Mouse (Mus musculus) hindbrain, embryonic 13.5 days (tissue): Measurements from ENCODE around the gene Fam102b. TPM values are rescaled to one million over a fixed set of nuclear protein-coding genes. Genes with fewer than 3 reads are reported as not detected.

ENCODE experiments used
- ATAC-seq: fragments of 200-750 bp; cut with Nextera tagmentation; 2 replicates; pipeline ENCODE4 v1.8.0; 2017; ENCODE audit warnings: moderate TSS enrichment; ENCODE audit not compliant: low FRiP score
- H3K27ac ChIP-seq: fragments of 300-500 bp; sonication (generic); 2 replicates; pipeline ENCODE4 v1.5.1; 2015; ENCODE audit warnings: inconsistent platforms, mild to moderate bottlenecking, moderate library complexity
- H3K27me3 ChIP-seq: fragments of 300-500 bp; sonication (generic); 2 replicates; pipeline ENCODE4 v1.6.1; 2015; ENCODE audit warnings: mild to moderate bottlenecking, inconsistent platforms
- H3K36me3 ChIP-seq: fragments of 300-500 bp; sonication (generic); 2 replicates; pipeline ENCODE4 v1.6.1; 2015; ENCODE audit warnings: mild to moderate bottlenecking, inconsistent platforms
- H3K4me1 ChIP-seq: fragments of 300-500 bp; sonication (generic); replicated peaks from 2 replicates; pipeline ENCODE4 v1.6.1; 2015; ENCODE audit warnings: inconsistent platforms
- H3K4me2 ChIP-seq: fragments of 300-500 bp; sonication (generic); 2 replicates; pipeline ENCODE4 v1.6.1; 2015; ENCODE audit warnings: inconsistent platforms, mild to moderate bottlenecking, moderate library complexity
- H3K4me3 ChIP-seq: fragments of 300-500 bp; sonication (generic); 2 replicates; pipeline ENCODE4 v1.5.1; 2015; ENCODE audit warnings: mild to moderate bottlenecking, inconsistent platforms
- H3K9ac ChIP-seq: fragments of 300-500 bp; sonication (generic); 2 replicates; pipeline ENCODE4 v1.6.1; 2015; ENCODE audit warnings: mild to moderate bottlenecking, inconsistent platforms
- H3K9me3 ChIP-seq: fragments of 300-500 bp; sonication (generic); 2 replicates; pipeline ENCODE4 v1.6.1; 2016; ENCODE audit warnings: inconsistent platforms
- WGBS: fragments of 180-500 bp; shearing (Covaris S2); methylation state at CpG from one replicate; pipeline ENCODE4 v1.1.7; 2015; 5-methylcytosine and 5-hydroxymethylcytosine counted together
- polyA plus RNA-seq: library from polyadenylated mRNA; unstranded; fragments of >200 nt; fragmentation: Nextera tagmentation; extraction: Ambion mirVana; gene quantifications from 2 replicates; pipeline ENCODE4 v1.2.1, GENCODE M21; 2015

Gene Fam102b
- polyA plus RNA-seq, 1 experiment from 2014 or later = 10.0 TPM

DNA sequence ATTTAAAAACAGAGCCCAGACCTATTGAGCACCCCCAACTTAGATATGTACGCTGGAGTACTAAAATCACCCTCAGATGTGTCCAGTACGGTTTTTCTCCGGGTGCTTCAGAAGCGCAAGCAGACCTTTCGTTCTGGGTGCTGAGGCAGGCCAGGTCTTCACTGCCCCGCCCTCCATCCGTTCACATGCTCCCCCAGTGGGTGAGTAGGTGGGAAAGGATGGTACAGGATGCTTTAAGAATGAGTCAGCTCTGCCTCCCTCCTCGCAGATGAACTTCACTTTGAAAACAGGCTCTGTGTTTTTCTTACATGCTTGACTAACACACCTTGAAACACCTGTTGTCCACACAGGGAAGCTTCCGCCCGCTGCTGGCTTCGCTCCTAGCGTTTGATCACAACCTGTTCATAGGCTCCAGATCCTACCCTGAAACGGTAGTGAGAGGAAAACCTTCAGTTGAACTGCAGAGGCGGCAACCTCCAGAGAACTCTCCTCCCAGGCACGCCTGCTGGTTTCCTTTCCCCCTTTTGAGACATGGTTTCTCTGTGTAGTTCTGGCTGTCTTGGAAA is 52.4 kb downstream of the Fam102b start:
- Histone ChIP-seq H3K27me3 (no peaks in the 10 kb centered on the region), H3K9ac (no peak overlapping the region), H3K4me2 (no peak overlapping the region), H3K9me3 (no peaks in the 10 kb centered on the region), H3K4me3 (no peak overlapping the region), H3K27ac (no peak overlapping the region), H3K4me1 (no peaks in the 10 kb centered on the region), H3K36me3 (peaks cover 53% of the 10 kb centered on the region)
- no peak for ATAC-seq
- 89% methylated on average over 15 of the region's 15 CpGs for WGBS

DNA sequence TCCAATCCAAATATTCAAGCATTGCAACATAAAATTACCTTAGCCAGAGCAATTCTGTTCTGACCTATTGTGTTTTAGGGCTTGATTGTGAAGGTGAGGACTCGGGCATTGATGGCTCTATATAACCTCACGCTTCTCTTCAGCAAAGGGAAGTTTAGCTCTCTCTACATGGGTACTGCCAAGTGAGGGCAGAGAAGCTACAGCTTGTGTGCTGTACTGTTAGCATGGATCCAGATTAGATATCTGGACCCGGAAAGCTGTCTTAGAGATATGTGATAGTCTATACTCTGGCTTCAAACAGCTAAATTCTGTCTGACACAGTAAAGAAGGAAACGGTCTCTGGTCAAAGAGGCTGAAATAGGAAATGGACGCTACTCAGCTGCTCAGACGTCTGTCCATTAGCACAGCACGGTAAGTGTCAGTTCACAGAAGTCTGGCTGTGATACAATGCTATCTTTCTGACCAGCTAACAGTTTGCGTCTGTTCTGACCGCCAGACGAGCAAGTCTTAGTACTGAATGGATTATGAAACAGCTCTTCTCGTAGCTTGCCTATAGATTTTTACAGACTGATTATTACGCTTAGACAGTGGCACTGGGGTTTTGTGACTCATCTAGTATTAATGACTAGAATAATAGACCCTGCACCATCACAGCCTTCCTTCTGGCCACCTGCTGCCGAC is 53.3 kb downstream of the Fam102b start:
- H3K27ac ChIP-seq = no peak overlapping the region
- H3K9me3 ChIP-seq = no peaks in the 10 kb centered on the region
- no peak for ATAC-seq
- no peak overlapping the region for H3K4me2 ChIP-seq
- no peaks in the 10 kb centered on the region for H3K27me3 ChIP-seq
- no peak overlapping the region for H3K9ac ChIP-seq
- WGBS = 85% methylated on average over 13 of the region's 13 CpGs
- no peak overlapping the region for H3K4me3 ChIP-seq
- H3K4me1 ChIP-seq = no peaks in the 10 kb centered on the region
- H3K36me3 ChIP-seq = peaks cover 44% of the 10 kb centered on the region

DNA sequence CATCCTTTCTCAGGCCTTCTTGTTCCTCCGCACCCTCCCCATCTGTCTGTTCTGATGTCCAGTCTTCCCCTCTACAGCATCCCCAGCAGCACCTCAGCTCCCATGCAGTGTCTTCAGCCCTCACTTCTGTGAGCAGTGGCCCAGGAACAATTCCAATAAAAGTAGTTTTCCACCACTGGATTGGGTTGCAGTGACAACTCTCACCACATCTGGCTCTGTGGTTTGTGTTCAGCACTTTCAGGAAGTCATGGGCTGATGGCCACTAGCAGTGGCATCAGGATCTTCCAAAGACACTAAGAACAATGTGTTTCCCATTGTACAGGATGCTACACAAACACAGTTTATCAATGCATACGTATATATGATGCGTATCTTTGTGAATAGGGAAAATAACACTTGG is 61.4 kb downstream of the Fam102b start:
- WGBS = 96% methylated on average over 3 of the region's 3 CpGs
- no peak overlapping the region for H3K9ac ChIP-seq

DNA sequence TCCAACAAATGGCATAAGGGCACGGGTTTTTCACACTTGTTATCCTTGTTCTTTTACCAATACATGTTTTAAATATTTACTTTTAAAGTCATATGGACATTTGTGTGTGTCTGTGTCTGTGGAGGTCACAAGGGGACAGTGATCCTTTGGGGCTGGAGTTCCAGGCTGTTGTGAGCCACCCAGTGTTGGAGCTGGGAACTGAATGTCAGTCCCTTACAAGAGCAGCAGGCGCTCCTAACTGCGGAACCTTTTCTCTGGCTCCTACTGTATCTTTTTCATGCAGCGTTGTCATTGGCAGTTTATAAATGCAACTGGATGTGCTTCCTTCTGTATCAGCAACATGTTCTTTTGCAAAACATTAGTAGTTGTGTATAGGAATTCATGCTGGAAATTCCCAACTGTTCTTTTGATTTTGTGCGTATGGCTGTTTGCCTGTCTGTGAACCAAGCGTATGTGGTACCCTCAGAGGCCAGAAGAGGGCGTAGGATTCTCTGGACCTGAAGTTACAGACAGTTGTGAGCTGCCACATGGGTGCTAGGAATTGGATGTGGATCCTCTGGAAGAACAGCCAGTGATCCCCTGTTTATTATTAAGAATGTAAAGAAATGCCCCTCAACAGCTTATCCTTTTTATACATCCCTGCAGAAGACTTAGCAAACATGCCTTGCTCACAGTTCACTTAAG is 62.9 kb downstream of the Fam102b start:
- no peak overlapping the region for H3K9ac ChIP-seq
- no peaks in the 10 kb centered on the region for H3K36me3 ChIP-seq
- H3K27me3 ChIP-seq = no peaks in the 10 kb centered on the region
- ATAC-seq = no peak
- no peaks in the 10 kb centered on the region for H3K9me3 ChIP-seq
- no peak overlapping the region for H3K4me3 ChIP-seq
- 79% methylated on average over 7 of the region's 7 CpGs for WGBS
- no peak overlapping the region for H3K27ac ChIP-seq
- peaks cover 19% of the 10 kb centered on the region for H3K4me1 ChIP-seq
- no peak overlapping the region for H3K4me2 ChIP-seq

More for the DNA sequence above, 61.4 kb downstream of the Fam102b start:
- H3K4me2 ChIP-seq = no peak overlapping the region
- no peaks in the 10 kb centered on the region for H3K9me3 ChIP-seq
- H3K27me3 ChIP-seq = no peaks in the 10 kb centered on the region
- no peak for ATAC-seq
- no peak overlapping the region for H3K27ac ChIP-seq
- H3K4me3 ChIP-seq = no peak overlapping the region
- H3K36me3 ChIP-seq = peaks cover 5% of the 10 kb centered on the region
- H3K4me1 ChIP-seq = peaks cover 17% of the 10 kb centered on the region

DNA sequence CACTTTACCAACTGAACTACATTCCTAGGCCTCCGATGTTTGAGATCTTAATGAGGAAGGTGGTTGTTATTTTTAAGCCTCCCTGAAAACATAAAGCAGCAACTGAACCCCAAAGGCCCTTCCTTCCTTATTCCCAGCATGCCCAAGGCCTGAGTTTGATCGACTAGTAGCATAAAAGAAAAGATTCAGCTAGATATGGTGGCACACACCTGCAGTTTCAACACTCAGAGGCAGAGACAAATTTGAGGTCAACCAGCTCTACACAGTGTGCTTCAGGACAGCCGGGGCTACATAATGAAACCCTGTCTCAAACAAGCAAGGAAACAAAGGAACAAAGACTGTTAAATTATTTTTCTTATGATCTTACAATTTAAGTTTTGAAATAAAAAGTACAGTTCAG is 63.6 kb downstream of the Fam102b start:
- WGBS = 86% methylated on average over 3 of the region's 3 CpGs

DNA sequence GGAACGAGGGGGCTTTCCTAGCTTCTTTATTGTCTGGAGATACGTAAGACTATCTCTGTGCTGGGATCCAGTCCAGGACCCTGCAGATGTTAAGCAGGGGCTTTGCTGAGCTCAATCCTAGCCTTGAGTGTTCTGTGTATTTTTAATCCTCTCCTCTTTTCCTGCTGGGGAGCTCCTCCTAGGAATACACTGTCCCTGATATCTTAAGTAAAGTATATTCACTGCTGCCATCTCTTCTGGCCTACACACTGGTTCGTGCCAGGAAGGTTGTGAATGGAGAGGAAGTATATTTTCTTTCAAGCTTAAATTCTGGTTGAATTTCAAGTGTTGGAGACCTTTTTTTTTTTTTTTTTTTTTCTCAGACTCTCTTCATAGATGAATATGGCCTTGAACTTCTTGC is 64.1 kb downstream of the Fam102b start:
- Histone ChIP-seq H3K9me3 (no peaks in the 10 kb centered on the region), H3K27ac (no peak overlapping the region), H3K4me3 (no peak overlapping the region), H3K4me1 (peaks cover 19% of the 10 kb centered on the region), H3K27me3 (no peaks in the 10 kb centered on the region), H3K4me2 (no peak overlapping the region), H3K9ac (no peak overlapping the region), H3K36me3 (no peaks in the 10 kb centered on the region)
- 83% methylated on average over 3 of the region's 3 CpGs for WGBS
- no peak for ATAC-seq

More for the DNA sequence above, 63.6 kb downstream of the Fam102b start:
- Histone ChIP-seq H3K4me3 (no peak overlapping the region), H3K9ac (no peak overlapping the region), H3K27ac (no peak overlapping the region), H3K9me3 (no peaks in the 10 kb centered on the region), H3K4me1 (peaks cover 19% of the 10 kb centered on the region), H3K36me3 (no peaks in the 10 kb centered on the region), H3K4me2 (no peak overlapping the region), H3K27me3 (no peaks in the 10 kb centered on the region)
- ATAC-seq = no peak

DNA sequence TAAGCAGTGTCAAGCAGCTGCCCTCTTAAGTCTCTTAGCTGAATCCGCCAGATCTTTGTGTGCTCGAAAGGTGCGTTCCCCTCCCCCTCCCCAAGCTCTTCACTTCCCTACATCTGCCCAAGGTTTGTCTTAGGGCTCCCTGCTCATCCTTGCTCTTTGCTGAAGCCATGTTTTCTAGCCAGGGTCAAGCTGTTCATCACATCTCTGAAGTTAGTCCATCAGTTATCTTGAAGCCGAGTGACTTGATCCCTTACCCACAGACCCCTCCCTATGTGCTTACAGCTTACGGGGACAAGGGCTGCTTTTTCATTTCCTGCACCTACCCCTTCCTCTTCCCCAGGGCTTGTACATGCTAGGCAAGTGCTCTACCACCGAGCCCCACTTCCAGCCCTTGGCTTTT is 65.8 kb downstream of the Fam102b start:
- peak overlapping the region; percentile 59 for H3K9ac ChIP-seq
- H3K36me3 ChIP-seq = no peaks in the 10 kb centered on the region
- WGBS = 31% methylated on average over 6 of the region's 6 CpGs
- peak overlapping the region; percentile 23 for H3K4me3 ChIP-seq
- peak overlapping the region; percentile 76 for H3K27ac ChIP-seq
- H3K27me3 ChIP-seq = no peaks in the 10 kb centered on the region
- H3K9me3 ChIP-seq = no peaks in the 10 kb centered on the region
- ATAC-seq = peak; percentile 72
- peak overlapping the region; percentile 51 for H3K4me2 ChIP-seq
- H3K4me1 ChIP-seq = peaks cover 19% of the 10 kb centered on the region

DNA sequence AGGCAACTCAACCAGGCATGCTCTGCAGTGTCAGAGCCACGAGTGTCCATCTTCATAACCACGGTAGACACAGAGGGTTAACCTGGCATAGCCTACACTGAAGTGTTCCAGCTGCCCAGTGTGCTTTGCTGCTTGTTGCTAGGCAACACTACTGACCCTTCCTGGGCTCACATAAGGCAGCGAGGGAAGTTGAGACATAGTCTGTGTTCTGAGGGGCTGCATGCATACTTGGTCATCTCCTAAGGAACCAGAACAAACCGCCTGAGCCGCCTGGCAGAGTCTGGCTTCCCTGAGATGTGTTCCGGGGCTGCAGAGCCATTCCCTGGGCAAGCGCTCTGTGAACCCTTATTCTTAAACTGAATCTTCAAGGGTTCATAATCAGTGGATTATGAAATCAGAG is 66.2 kb downstream of the Fam102b start:
- ATAC-seq = peak; percentile 95
- Histone ChIP-seq H3K27me3 (no peaks in the 10 kb centered on the region), H3K36me3 (no peaks in the 10 kb centered on the region), H3K9ac (peak overlapping the region; percentile 59), H3K4me2 (peak overlapping the region; percentile 51), H3K9me3 (no peaks in the 10 kb centered on the region), H3K4me3 (peak overlapping the region; percentile 23), H3K27ac (peak overlapping the region; percentile 76), H3K4me1 (peaks cover 19% of the 10 kb centered on the region)
- 14% methylated on average over 7 of the region's 7 CpGs for WGBS

DNA sequence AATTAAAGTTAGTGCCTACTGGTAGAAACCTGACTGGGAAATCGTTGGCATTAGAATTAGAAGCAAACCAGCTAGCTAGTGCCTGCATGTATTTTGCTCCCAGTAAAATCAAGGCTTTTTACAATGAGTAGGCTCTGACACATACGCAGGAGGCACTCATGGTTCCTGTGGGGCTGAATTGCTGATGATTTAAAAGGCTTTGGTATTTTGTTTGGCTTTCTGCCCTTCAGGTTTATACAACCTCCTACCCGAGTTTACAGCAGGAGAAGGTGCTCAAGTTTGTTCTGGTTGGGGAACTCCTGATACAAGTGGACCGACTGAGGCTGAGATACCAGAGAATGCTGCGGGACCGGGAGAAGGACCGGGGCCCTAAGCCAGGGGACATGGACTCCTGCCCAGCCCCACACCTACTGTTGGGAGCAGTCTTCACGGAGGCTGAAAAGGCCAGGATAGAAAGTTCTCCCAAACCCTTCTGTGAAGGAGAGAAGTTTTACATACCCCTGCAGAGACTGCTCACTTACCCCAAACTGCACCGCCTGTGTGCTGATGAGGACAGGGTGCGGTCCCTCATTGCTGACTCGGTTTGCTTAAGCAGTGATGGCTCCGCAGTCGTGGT is 67.6 kb downstream of the Fam102b start:
- Histone ChIP-seq H3K9me3 (no peaks in the 10 kb centered on the region), H3K4me2 (no peak overlapping the region), H3K27me3 (no peaks in the 10 kb centered on the region), H3K9ac (no peak overlapping the region), H3K4me1 (peaks cover 19% of the 10 kb centered on the region), H3K4me3 (no peak overlapping the region), H3K36me3 (no peaks in the 10 kb centered on the region), H3K27ac (no peak overlapping the region)
- WGBS = 79% methylated on average over 13 of the region's 13 CpGs
- no peak for ATAC-seq

DNA sequence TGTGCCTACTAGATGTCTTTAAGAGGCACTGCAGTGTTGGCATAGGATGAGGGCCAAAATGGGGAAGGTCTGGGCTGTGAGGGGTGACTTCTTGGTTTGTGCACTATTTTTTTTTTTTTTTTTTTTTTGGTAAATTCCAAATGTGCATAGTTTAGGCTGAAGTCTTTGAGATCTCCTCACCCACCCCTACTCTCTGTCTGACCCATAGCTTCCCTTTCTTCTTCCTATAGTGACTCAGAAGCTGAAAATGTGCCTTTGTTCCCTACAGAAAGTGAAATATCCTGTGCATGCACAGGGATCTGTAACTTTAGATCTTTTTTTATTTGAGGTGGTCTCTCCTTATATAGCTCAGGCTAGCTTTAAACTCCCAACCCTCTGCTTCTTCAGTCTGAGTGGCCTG is 69.4 kb downstream of the Fam102b start:
- no peaks in the 10 kb centered on the region for H3K36me3 ChIP-seq
- no peak overlapping the region for H3K4me3 ChIP-seq
- H3K9me3 ChIP-seq = no peaks in the 10 kb centered on the region
- no peak overlapping the region for H3K27ac ChIP-seq
- H3K9ac ChIP-seq = no peak overlapping the region
- ATAC-seq = no peak
- no peaks in the 10 kb centered on the region for H3K27me3 ChIP-seq
- peaks cover 19% of the 10 kb centered on the region for H3K4me1 ChIP-seq
- no peak overlapping the region for H3K4me2 ChIP-seq

DNA sequence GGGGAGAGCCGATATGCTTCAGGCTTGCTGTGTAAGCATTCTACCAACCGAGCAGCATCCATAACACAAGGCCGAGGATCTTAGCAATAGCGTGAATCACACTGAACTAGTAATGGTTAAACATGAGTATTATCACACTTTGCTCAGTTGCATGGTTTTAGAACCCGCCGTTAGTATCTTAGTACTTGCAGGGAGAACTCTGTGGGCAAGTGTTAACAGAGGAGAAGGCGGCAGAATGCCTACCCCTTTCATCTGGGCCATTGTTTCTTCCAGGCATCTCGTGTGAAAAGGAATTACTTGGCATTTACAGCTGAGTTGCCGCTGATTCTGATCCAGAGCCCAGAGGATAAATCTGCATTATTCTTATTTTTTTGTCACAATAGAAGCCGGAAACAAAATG is 86.4 kb downstream of the Fam102b start:
- Histone ChIP-seq H3K4me3 (no peak overlapping the region), H3K4me1 (no peaks in the 10 kb centered on the region), H3K36me3 (no peaks in the 10 kb centered on the region), H3K4me2 (no peak overlapping the region), H3K9ac (no peak overlapping the region), H3K27me3 (no peaks in the 10 kb centered on the region), H3K9me3 (no peaks in the 10 kb centered on the region), H3K27ac (no peak overlapping the region)
- ATAC-seq = no peak
- 82% methylated on average over 10 of the region's 10 CpGs for WGBS

DNA sequence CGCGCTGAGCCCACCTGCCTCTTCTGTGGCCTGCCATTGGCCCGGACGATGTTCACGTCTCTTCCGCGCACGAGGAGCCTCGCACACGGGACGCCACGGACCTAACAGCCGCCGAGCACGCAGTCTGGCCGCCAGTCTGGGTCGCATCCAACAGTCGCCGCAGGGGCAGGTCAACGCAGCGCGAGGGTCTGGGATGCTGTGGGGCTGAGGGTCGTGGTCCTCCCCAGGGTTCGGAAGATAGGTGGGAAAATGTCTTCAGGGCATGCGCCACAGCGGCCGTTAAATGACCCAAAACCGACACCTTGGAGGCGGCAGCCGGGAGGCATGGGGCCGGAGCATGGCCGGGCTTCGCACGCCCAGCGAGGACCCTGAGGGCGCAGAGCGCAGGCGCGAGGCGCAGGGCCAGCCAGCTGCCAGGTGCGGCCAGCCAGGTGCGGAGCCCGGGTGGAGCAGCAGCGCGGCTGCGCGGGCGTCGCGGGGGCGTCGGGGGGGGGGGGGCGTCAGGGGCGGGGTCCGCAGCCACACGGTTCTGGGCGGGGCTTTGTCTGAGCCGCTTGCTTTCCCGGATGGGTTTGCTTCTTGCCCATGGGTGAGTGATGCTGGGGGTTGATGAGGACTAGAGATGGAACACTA is 87.3 kb downstream of the Fam102b start, which contains the start of gene Gm9857:
TSS of gene Gm9857 (minus strand) at position 445 of the 633 bp plus-strand sequence.
- Histone ChIP-seq H3K9ac (peak within 1 kb of the TSS; percentile 58; the same call in 1 of the 2 replicates), H3K27me3 (no peaks in the 10 kb centered on the region), H3K4me2 (peak within 1 kb of the TSS; percentile 55), H3K36me3 (no peaks in the 10 kb centered on the region), H3K4me3 (peak within 1 kb of the TSS; percentile 37), H3K27ac (no peak within 1 kb of the TSS), H3K9me3 (no peaks in the 10 kb centered on the region), H3K4me1 (no peaks in the 10 kb centered on the region)
- 66% methylated on average over 43 of the region's 59 CpGs for WGBS
- ATAC-seq = peak; percentile 88
